Mouse (Mus musculus): ENCODE data around the gene Slc43a3. TPM values are rescaled to one million over a fixed set of nuclear protein-coding genes. Genes with fewer than 3 reads are reported as not detected.

The Slc43a3 gene
- polyA plus RNA-seq, 1 experiment from 2014 or later, result 14.9 TPM

DNA sequence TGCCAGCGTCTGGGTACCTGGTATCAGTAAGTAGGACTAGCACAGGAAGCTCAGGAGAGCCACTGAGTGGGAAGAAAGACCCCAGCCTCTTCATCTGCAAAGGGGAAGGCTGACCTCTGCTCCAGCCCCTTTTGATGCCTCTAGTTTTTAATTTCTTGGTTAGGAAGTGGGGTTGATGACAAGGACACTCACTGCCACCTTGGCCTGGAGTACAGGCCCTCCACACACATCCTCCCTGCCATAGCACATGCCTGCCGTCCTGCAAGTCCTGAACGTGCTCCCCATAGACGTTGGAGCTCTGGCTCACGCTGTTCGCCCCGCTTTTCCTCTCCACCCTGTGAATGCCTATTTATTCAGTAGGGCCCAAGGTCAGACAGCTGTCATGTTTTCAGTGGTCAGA, 70.2 kb downstream of the Slc43a3 start:
- H3K4me2 ChIP-seq (replicated peaks), result no peak overlapping the region
- no peak overlapping the region for H3K9ac ChIP-seq
- no peaks in the 10 kb centered on the region for H3K36me3 ChIP-seq
- no peak overlapping the region for H3K4me3 ChIP-seq
- H3K4me1 ChIP-seq, result no peaks in the 10 kb centered on the region
- H3K27me3 ChIP-seq (replicated peaks), result no peaks in the 10 kb centered on the region
- 87% methylated on average over 7 of the region's 7 CpGs for WGBS
- H3K9me3 ChIP-seq, result no peaks in the 10 kb centered on the region
- no peak for ATAC-seq (ENCODE audit: low FRiP score, low read depth)
- no peak overlapping the region for H3K27ac ChIP-seq

DNA sequence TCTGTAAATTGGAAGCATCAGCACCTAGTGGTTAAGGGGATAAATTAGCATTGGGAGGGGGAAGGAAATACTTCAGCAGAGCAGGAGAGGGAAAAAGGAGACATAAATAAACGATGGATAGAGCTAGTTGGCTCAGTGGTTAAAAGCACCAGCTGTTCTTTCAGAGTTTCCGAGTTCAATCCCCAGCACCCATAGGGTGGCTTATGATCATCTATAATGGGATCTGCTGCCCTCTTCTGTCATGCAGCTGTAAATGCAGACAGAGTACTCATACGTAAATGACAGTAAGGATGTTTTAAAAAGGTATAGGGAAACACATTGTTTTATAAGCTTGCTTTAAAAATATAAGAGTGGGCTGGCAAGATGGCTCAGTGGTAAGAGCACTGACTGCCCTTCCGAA, 71.3 kb downstream of the Slc43a3 start:
- Histone ChIP-seq H3K36me3 (no peaks in the 10 kb centered on the region), H3K4me2 (replicated peaks) (no peak overlapping the region), H3K27me3 (replicated peaks) (no peaks in the 10 kb centered on the region), H3K4me1 (no peaks in the 10 kb centered on the region), H3K9ac (no peak overlapping the region), H3K27ac (no peak overlapping the region), H3K4me3 (no peak overlapping the region), H3K9me3 (no peaks in the 10 kb centered on the region)
- no peak for ATAC-seq (ENCODE audit: low FRiP score, low read depth)
- 18% methylated on average over 4 of the region's 4 CpGs for WGBS

Small RNA genes lying within 50 kb of the gene (microRNA-seq; reads per million reads assigned to microRNA genes)
- not detected for gene Gm24332

Other genes with a start within 250 kb of the Slc43a3 start
- gene Zdhhc5, start 221.4 kb upstream of the Slc43a3 start, polyA plus RNA-seq (2016; fragmentation: Nextera tagmentation; extraction: Ambion mirVana), result 24.3 and 27.1 TPM in 2 replicates
- 36.4 and 37.1 TPM in 2 replicates for gene Clp1, start 209.2 kb upstream of the Slc43a3 start, polyA plus RNA-seq (2016; fragmentation: Nextera tagmentation; extraction: Ambion mirVana)
- gene Ypel4, start 202.5 kb upstream of the Slc43a3 start, polyA plus RNA-seq (2016; fragmentation: Nextera tagmentation; extraction: Ambion mirVana), result 20.5 and 21.4 TPM in 2 replicates
- 7.8 and 9.0 TPM in 2 replicates for gene Gm19426, start 192.9 kb upstream of the Slc43a3 start, polyA plus RNA-seq (2016; fragmentation: Nextera tagmentation; extraction: Ambion mirVana)
- 33.8 and 34.5 TPM in 2 replicates for gene Serping1, start 161.1 kb upstream of the Slc43a3 start, polyA plus RNA-seq (2016; fragmentation: Nextera tagmentation; extraction: Ambion mirVana)
- 22.8 and 23.2 TPM in 2 replicates for gene Ube2l6, start 137.8 kb upstream of the Slc43a3 start, polyA plus RNA-seq (2016; fragmentation: Nextera tagmentation; extraction: Ambion mirVana)
- gene Smtnl1, start 113.9 kb upstream of the Slc43a3 start, polyA plus RNA-seq (2016; fragmentation: Nextera tagmentation; extraction: Ambion mirVana), result not detected in 2 replicates
- 37.6 and 39.4 TPM in 2 replicates for gene Timm10, start 109.6 kb upstream of the Slc43a3 start, polyA plus RNA-seq (2016; fragmentation: Nextera tagmentation; extraction: Ambion mirVana)
- gene Slc43a1, start 97.7 kb upstream of the Slc43a3 start, polyA plus RNA-seq (2016; fragmentation: Nextera tagmentation; extraction: Ambion mirVana), result 8.4 and 10.2 TPM in 2 replicates
- 9.5 and 14.7 TPM in 2 replicates for gene Rtn4rl2, start 49.9 kb upstream of the Slc43a3 start, polyA plus RNA-seq (2016; fragmentation: Nextera tagmentation; extraction: Ambion mirVana)
- gene Prg2, start 43.9 kb downstream of the Slc43a3 start, polyA plus RNA-seq (2016; fragmentation: Nextera tagmentation; extraction: Ambion mirVana), result 0.83 and 1.3 TPM in 2 replicates
- gene Prg3, start 51.6 kb downstream of the Slc43a3 start, polyA plus RNA-seq (2016; fragmentation: Nextera tagmentation; extraction: Ambion mirVana), result 0.46 TPM in 1 of 2 replicates, not detected in the other
- gene Ssrp1, start 100.7 kb downstream of the Slc43a3 start, polyA plus RNA-seq (2016; fragmentation: Nextera tagmentation; extraction: Ambion mirVana), result 237 and 239 TPM in 2 replicates
- gene P2rx3, start 100.9 kb downstream of the Slc43a3 start, polyA plus RNA-seq (2016; fragmentation: Nextera tagmentation; extraction: Ambion mirVana), result 40.0 and 51.0 TPM in 2 replicates
- gene Tnks1bp1, start 111.4 kb downstream of the Slc43a3 start, polyA plus RNA-seq (2016; fragmentation: Nextera tagmentation; extraction: Ambion mirVana), result 30.1 and 32.2 TPM in 2 replicates
- 37.8 and 42.3 TPM in 2 replicates for gene Aplnr, start 199.6 kb downstream of the Slc43a3 start, polyA plus RNA-seq (2016; fragmentation: Nextera tagmentation; extraction: Ambion mirVana)

Data from neural tube, embryonic 12.5 days (tissue).